Mouse (Mus musculus) liver, embryonic 14.5 days (tissue): ENCODE measurements around the gene Vps35l.

Experiments used
- CTCF ChIP-seq: IDR thresholded peaks from 2 replicates; pipeline ENCODE4 v1.5.1; 2016; ENCODE audit warnings: antibody characterized with exemption, low read depth, control low read depth
- EP300 ChIP-seq: IDR thresholded peaks from 2 replicates; pipeline ENCODE4 v1.6.1; 2016; ENCODE audit warnings: antibody characterized with exemption, low read depth

DNA sequence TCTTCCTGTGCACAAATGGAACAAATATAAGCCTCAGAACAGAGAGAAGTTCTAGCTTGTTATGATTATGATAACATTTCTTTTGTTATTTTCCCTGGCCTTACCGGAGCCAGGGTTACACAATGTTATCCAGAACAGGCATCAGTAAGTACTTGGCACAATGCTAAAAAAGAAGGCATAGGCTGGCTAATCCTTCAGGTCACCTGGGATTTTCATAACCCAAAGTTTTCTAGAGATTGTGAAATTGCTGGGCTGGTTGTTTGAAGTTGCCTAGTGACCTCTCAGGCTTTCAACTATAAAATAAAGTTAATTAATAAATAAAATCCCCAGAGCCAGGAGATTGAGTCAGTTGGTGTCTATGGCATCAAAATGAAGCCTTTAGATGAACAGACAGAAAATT is 25.2 kb upstream of the Vps35l start:
- no peak for TF ChIP-seq CTCF
- TF ChIP-seq EP300 = no peak
